Mouse (Mus musculus): Measurements from ENCODE around the gene Nckap5. TPM values are rescaled to one million over a fixed set of nuclear protein-coding genes. Genes with fewer than 3 reads are reported as not detected.
A peak's percentile ranks its signal among the peaks of the same experiment; 100 is the strongest.

The Nckap5 gene
- polyA plus RNA-seq (2016; fragmentation: Nextera tagmentation; extraction: Ambion mirVana): 17.8 and 20.3 TPM in 2 replicates

DNA sequence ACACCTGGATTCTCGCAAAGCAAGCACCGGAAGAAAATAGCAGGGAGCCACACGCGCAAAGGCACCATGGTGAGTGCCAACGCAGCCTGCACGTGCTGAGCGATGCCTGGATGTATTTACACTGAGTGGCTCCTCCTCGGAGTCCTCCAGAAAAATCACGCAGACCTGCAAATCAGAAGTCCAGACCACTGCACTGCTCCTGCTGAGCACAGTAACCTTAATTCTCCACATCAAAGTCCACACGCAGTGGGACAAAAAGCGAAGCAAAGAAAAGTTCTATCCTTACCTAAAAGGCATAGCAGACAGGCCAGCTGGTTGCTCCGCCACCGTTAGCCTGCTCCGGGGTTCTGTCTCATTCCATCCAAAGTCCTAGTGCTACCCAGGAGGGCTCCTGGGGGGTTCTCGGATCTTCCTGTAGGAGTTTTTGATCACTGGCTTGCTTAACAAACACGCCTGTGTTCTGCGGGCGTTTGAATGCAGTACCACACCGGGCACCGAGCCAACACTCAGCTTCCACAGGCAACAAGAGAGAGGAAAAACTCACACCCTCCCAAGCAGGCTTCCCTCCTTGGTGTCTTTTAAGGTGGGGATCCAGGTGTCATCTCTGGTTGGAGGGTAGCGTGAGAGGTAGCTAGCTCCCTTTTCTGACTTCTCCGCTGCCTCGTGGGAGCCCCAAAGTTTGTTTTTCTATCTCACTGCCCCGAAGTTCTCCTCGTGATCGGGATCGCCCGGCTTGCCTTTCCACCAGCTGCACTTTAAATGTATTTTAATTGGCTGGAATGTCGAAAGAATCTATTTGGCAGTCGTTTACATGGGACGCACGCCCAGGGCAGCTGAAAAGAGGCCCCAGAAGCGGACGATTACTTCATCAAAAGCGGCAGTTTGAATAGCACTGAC, at the start of gene Nckap5:
Gene Nckap5, minus strand, starts transcription at position 769 of the 897 bp plus-strand sequence.
- under 1% methylated on average over 35 of the region's 35 CpGs for WGBS
- Histone ChIP-seq H3K4me3 (peak within 1 kb of the TSS; percentile 30), H3K9me3 (no peaks in the 10 kb centered on the region), H3K4me2 (replicated peaks) (peak within 1 kb of the TSS; percentile 63), H3K27ac (replicated peaks) (peak within 1 kb of the TSS; percentile 75), H3K9ac (replicated peaks) (peak within 1 kb of the TSS; percentile 43; the same call in 1 of the 2 replicates), H3K36me3 (no peaks in the 10 kb centered on the region), H3K27me3 (peaks cover 21% of the 10 kb centered on the region), H3K4me1 (peaks cover 20% of the 10 kb centered on the region)
- ATAC-seq (ENCODE audit: low FRiP score, low read depth): peak; percentile 83

- H3K9ac ChIP-seq (replicated peaks): no peak overlapping the region
- H3K4me1 ChIP-seq: no peaks in the 10 kb centered on the region
- WGBS: 92% methylated on average over 2 of the region's 2 CpGs
- no peak for ATAC-seq (ENCODE audit: low FRiP score, low read depth)
- H3K27ac ChIP-seq (replicated peaks): no peak overlapping the region
- no peak overlapping the region for H3K4me3 ChIP-seq
- no peaks in the 10 kb centered on the region for H3K36me3 ChIP-seq
- H3K9me3 ChIP-seq: no peaks in the 10 kb centered on the region
- no peaks in the 10 kb centered on the region for H3K27me3 ChIP-seq
- H3K4me2 ChIP-seq (replicated peaks): no peak overlapping the region
Measured at GRCm38 (mm10) chr1:126877495-126877894, 46.9 kb upstream of the Nckap5 start.

DNA sequence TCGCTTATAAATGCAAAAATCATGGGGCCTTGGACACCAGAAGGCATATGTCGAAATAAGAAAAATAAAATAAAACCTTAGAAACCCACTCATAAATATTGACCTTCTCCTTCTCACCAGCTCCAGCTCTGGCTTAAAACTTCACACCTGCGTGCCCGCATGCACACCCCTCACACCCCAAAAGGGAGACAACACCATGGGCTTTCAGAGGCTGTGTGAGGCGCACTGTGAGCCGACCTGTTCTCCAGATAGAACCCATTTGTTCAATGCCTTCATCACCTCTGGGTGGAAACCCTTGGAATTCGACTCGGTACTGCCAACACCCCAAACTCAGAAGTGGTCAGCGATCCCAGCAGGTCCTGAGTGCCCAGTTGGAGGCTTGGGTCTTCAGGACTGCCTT, 37.8 kb upstream of the Nckap5 start:
- 94% methylated on average over 9 of the region's 9 CpGs for WGBS
- no peak for ATAC-seq (ENCODE audit: low FRiP score, low read depth)

DNA sequence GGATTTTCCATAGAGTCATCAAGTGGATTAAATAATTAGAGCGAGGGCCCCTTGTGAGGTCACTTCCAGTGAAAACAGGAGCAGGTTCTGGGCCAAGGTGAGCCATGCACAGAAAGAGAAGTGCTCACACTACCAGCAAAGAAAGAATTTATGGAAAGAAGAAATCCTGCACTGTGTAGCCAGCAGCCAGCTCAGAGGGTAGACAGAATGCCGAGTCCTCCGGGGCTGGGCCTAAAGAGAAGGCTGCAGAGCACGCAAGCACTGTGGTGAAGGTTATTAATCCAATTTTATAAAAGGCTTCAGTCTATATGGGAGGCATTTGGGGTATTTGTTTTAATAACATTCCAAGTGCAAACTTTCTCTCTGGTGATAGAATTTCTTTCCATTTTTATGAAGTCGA, 37.3 kb upstream of the Nckap5 start:
- Histone ChIP-seq H3K36me3 (no peaks in the 10 kb centered on the region), H3K4me1 (peaks cover 13% of the 10 kb centered on the region), H3K4me2 (replicated peaks) (no peak overlapping the region), H3K9me3 (no peaks in the 10 kb centered on the region), H3K27ac (replicated peaks) (no peak overlapping the region), H3K9ac (replicated peaks) (no peak overlapping the region), H3K4me3 (no peak overlapping the region), H3K27me3 (no peaks in the 10 kb centered on the region)
- no peak for ATAC-seq (ENCODE audit: low FRiP score, low read depth)
- 90% methylated on average over 5 of the region's 5 CpGs for WGBS

More for the DNA sequence above, 37.8 kb upstream of the Nckap5 start:
- H3K9ac ChIP-seq (replicated peaks): no peak overlapping the region
- H3K4me3 ChIP-seq: no peak overlapping the region
- no peaks in the 10 kb centered on the region for H3K36me3 ChIP-seq
- peaks cover 13% of the 10 kb centered on the region for H3K4me1 ChIP-seq
- no peaks in the 10 kb centered on the region for H3K9me3 ChIP-seq
- no peak overlapping the region for H3K27ac ChIP-seq (replicated peaks)
- no peaks in the 10 kb centered on the region for H3K27me3 ChIP-seq
- no peak overlapping the region for H3K4me2 ChIP-seq (replicated peaks)

DNA sequence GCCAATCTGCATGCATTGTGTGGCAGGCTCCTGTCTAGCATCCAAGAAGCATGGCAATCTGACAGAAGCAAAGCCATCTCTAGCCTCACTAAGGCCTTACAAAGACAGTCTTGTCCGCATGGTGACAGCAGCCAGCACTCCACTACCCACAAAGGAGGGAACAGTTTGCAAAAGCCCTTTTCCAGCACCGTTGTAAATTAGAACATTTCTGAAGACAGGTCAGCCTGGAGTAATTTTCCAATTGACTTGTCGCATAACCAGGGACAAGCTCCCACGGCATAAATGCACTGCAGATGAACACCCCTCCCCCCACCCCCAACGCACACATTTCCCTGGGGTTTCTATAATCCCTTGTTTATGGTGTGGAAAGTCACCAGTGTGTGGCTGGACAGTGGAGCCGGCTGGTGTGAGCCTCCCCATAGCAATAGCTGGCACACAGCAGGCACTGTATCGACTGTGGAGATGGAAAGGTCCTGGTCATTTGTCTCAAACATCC, 35.0 kb upstream of the Nckap5 start:
- 17% methylated on average over 7 of the region's 7 CpGs for WGBS
- ATAC-seq (ENCODE audit: low FRiP score, low read depth): peak; percentile 80
- Histone ChIP-seq H3K9ac (replicated peaks) (no peak overlapping the region), H3K36me3 (no peaks in the 10 kb centered on the region), H3K27ac (replicated peaks) (peak overlapping the region; percentile 54), H3K4me3 (no peak overlapping the region), H3K4me2 (replicated peaks) (peak overlapping the region; percentile 7; the same call in 1 of the 2 replicates), H3K4me1 (peaks cover 13% of the 10 kb centered on the region), H3K9me3 (no peaks in the 10 kb centered on the region), H3K27me3 (no peaks in the 10 kb centered on the region)

- H3K36me3 ChIP-seq: no peaks in the 10 kb centered on the region
- 59% methylated on average over 3 of the region's 3 CpGs for WGBS
Measured at GRCm38 (mm10) chr1:126861816-126862215, 31.2 kb upstream of the Nckap5 start.

GRCm38 (mm10) chr1:126860537-126860936, 29.9 kb upstream of the Nckap5 start:
- Histone ChIP-seq H3K36me3 (no peaks in the 10 kb centered on the region), H3K9me3 (no peaks in the 10 kb centered on the region), H3K4me3 (no peak overlapping the region), H3K27ac (replicated peaks) (no peak overlapping the region), H3K4me2 (replicated peaks) (no peak overlapping the region), H3K9ac (replicated peaks) (no peak overlapping the region), H3K4me1 (peaks cover 7% of the 10 kb centered on the region), H3K27me3 (no peaks in the 10 kb centered on the region)
- no peak for ATAC-seq (ENCODE audit: low FRiP score, low read depth)
- 94% methylated on average over 4 of the region's 4 CpGs for WGBS

More at GRCm38 (mm10) chr1:126861816-126862215, 31.2 kb upstream of the Nckap5 start:
- no peaks in the 10 kb centered on the region for H3K27me3 ChIP-seq
- no peak overlapping the region for H3K9ac ChIP-seq (replicated peaks)
- H3K4me1 ChIP-seq: peaks cover 13% of the 10 kb centered on the region
- H3K27ac ChIP-seq (replicated peaks): no peak overlapping the region
- no peaks in the 10 kb centered on the region for H3K9me3 ChIP-seq
- no peak overlapping the region for H3K4me3 ChIP-seq
- H3K4me2 ChIP-seq (replicated peaks): no peak overlapping the region
- no peak for ATAC-seq (ENCODE audit: low FRiP score, low read depth)

- ATAC-seq (ENCODE audit: low FRiP score, low read depth): no peak
- 24% methylated on average over 6 of the region's 6 CpGs for WGBS
Measured at GRCm38 (mm10) chr1:126849481-126849880, 18.9 kb upstream of the Nckap5 start.

DNA sequence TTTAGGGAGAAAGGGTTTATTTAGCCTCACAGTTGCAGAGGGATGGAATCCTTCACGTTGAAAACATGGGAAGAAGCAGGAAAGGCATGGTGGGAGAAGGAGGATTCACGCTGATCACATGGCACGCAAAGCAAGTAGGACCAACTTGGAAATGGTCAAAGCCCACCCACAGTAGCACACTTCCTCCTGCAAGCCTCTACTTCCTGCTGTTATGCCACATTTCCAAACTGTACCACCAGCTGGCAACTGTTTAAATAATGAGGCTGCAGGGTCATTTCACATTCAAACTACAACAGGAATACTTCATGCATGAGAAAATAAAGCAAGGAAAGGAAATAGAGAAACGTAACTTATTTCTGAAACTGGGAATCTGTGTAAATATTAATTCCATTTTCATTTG, 15.7 kb upstream of the Nckap5 start:
- 0 out of 2 replicates have a peak, but pooled peaks cover 6% of the 10 kb centered on the region for H3K4me1 ChIP-seq
- 77% methylated on average over 4 of the region's 4 CpGs for WGBS
- peaks cover 4% of the 10 kb centered on the region; the same call in 1 of the 2 replicates for H3K9me3 ChIP-seq
- no peak for ATAC-seq (ENCODE audit: low FRiP score, low read depth)
- H3K27ac ChIP-seq (replicated peaks): no peak overlapping the region
- H3K36me3 ChIP-seq: no peaks in the 10 kb centered on the region
- no peaks in the 10 kb centered on the region; the same call in 1 of the 2 replicates for H3K27me3 ChIP-seq
- no peak overlapping the region for H3K9ac ChIP-seq (replicated peaks)
- no peak overlapping the region for H3K4me2 ChIP-seq (replicated peaks)
- no peak overlapping the region for H3K4me3 ChIP-seq

More at GRCm38 (mm10) chr1:126849481-126849880, 18.9 kb upstream of the Nckap5 start:
- no peaks in the 10 kb centered on the region; the same call in 1 of the 2 replicates for H3K27me3 ChIP-seq
- no peaks in the 10 kb centered on the region for H3K36me3 ChIP-seq
- H3K4me3 ChIP-seq: no peak overlapping the region
- no peaks in the 10 kb centered on the region for H3K9me3 ChIP-seq
- H3K9ac ChIP-seq (replicated peaks): no peak overlapping the region
- 0 out of 2 replicates have a peak, but pooled peaks cover 6% of the 10 kb centered on the region for H3K4me1 ChIP-seq
- H3K27ac ChIP-seq (replicated peaks): no peak overlapping the region
- H3K4me2 ChIP-seq (replicated peaks): no peak overlapping the region

GRCm38 (mm10) chr1:126832885-126833284, 2.3 kb upstream of the Nckap5 start:
- Histone ChIP-seq H3K4me3 (no peak overlapping the region), H3K4me2 (replicated peaks) (no peak overlapping the region), H3K36me3 (no peaks in the 10 kb centered on the region), H3K9ac (replicated peaks) (no peak overlapping the region), H3K27ac (replicated peaks) (no peak overlapping the region), H3K27me3 (peaks cover 23% of the 10 kb centered on the region), H3K4me1 (peaks cover 20% of the 10 kb centered on the region), H3K9me3 (no peaks in the 10 kb centered on the region)
- 90% methylated on average over 1 of the region's 1 CpGs for WGBS
- ATAC-seq (ENCODE audit: low FRiP score, low read depth): no peak

- no peak for ATAC-seq (ENCODE audit: low FRiP score, low read depth)
- Histone ChIP-seq H3K36me3 (no peaks in the 10 kb centered on the region), H3K9me3 (no peaks in the 10 kb centered on the region), H3K27ac (replicated peaks) (no peak overlapping the region), H3K4me3 (no peak overlapping the region), H3K27me3 (peaks cover 21% of the 10 kb centered on the region), H3K9ac (replicated peaks) (no peak overlapping the region), H3K4me2 (replicated peaks) (peak overlapping the region; percentile 63; the same call in 1 of the 2 replicates), H3K4me1 (peaks cover 20% of the 10 kb centered on the region)
- WGBS: 66% methylated on average over 9 of the region's 9 CpGs
Measured at GRCm38 (mm10) chr1:126829031-126829430, 1.6 kb downstream of the Nckap5 start.

- Histone ChIP-seq H3K9me3 (no peaks in the 10 kb centered on the region), H3K4me2 (replicated peaks) (no peak overlapping the region), H3K27me3 (peaks cover 10% of the 10 kb centered on the region), H3K9ac (replicated peaks) (no peak overlapping the region), H3K4me3 (no peak overlapping the region), H3K4me1 (peaks cover 7% of the 10 kb centered on the region), H3K36me3 (no peaks in the 10 kb centered on the region), H3K27ac (replicated peaks) (no peak overlapping the region)
- ATAC-seq (ENCODE audit: low FRiP score, low read depth): no peak
- WGBS: 72% methylated on average over 3 of the region's 3 CpGs
Measured at GRCm38 (mm10) chr1:126824841-126825240, 5.8 kb downstream of the Nckap5 start.
